ENCODE assay signal across 14 mouse cellular contexts in the genomic region with DNA sequence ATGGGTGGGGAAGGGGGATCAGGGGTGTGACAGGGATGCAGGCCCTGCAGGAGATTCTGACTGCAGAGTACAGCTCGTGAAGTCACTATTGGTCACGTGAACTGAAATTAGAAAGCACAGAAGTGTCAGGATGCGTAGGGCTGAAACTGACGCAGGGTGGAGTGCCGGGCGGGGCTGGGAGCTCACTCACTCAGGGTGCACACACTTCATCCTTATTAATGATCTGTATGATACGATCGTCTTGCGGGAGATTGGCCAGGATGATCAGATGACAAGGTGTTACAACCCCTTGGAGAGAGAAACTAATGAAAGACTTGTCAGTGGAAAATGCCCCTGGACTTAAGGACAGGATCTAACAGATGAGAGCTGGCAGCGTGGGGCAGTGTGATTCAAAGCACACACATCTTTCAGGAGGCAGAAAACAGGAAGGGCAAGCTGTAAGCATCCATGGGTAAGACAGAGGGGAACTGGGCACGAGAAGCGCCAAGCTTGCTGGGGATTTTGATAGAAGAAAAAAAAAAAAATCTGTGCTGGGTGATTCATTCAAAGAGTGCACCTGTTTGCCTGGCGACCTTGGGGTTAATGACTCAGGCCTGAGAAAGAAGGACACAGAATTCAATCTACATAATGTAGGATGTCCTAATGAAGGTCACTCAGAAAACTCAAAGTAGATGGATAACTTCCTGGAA.
DNase-seq lines count a peak whose midpoint lies in the region; ATAC-seq and TF ChIP-seq lines count a peak whose summit lies in the region.
"Had no signal": no experiment of that assay in that cellular context is flagged by ENCODE, and none has a peak within 500 bp of the region (broad histone marks: within the 10 kb centered on the region; RNA-seq: fewer than 3 reads in every experiment).

No protein-coding gene starts in this region.

- 59% methylated on average over 13 of the region's 13 CpGs for WGBS in lung, embryonic 15.5 days
- WGBS in lung, adult 2 months, result 44% methylated on average over 13 of the region's 13 CpGs
- WGBS in liver, embryonic 16.5 days (ENCODE audit: insufficient replicate concordance), result 49% methylated on average over 13 of the region's 13 CpGs
- 85% methylated on average over 13 of the region's 13 CpGs for WGBS in hindbrain, embryonic 10.5 days

- H3K36me3 ChIP-seq in lung, embryonic 15.5 days, result no peaks in the 10 kb centered on the region
- no peaks in the 10 kb centered on the region for H3K36me3 ChIP-seq in CH12.LX (replicated peaks in 1 of 2; ENCODE audit: control insufficient read depth in 1 of 2, insufficient read depth in 1 of 2, low read length in 1 of 2)
- no peaks in the 10 kb centered on the region for H3K36me3 ChIP-seq in liver, embryonic 16.5 days (ENCODE audit: control insufficient read depth, insufficient read depth)
- no peaks in the 10 kb centered on the region for H3K36me3 ChIP-seq in hindbrain, embryonic 10.5 days
- H3K36me3 ChIP-seq: midbrain, embryonic 12.5 days had no signal

- no peak for TF ChIP-seq CTCF in lung, adult 2 months (IDR thresholded peaks at IDR 0.05; ENCODE audit: insufficient read depth, low read length)
- no peak for TF ChIP-seq CTCF in CH12.LX (conservative IDR thresholded peaks at IDR 0.05 in 1 of 2, IDR thresholded peaks at IDR 0.05 in 1 of 2; ENCODE audit: low read depth in 2 of 2, low read length in 2 of 2)

- no peak for TF ChIP-seq EP300 in CH12.LX (IDR thresholded peaks at IDR 0.05; ENCODE audit: low read length)

- peak overlapping the region; percentile 7; the same call in 1 of the 2 replicates for H3K27ac ChIP-seq in lung, embryonic 15.5 days
- no peak overlapping the region for H3K27ac ChIP-seq in CH12.LX (ENCODE audit: insufficient read depth, low read depth)
- H3K27ac ChIP-seq in liver, embryonic 16.5 days (ENCODE audit: low read length), result no peak overlapping the region
- no peak overlapping the region for H3K27ac ChIP-seq in hindbrain, embryonic 10.5 days
- H3K27ac ChIP-seq: forebrain, embryonic 13.5 days; midbrain, embryonic 12.5 days had no signal

- H3K9me3 ChIP-seq in lung, embryonic 15.5 days, result no peaks in the 10 kb centered on the region
- H3K9me3 ChIP-seq in CH12.LX (replicated peaks; ENCODE audit: low read length), result no peaks in the 10 kb centered on the region
- H3K9me3 ChIP-seq in liver, embryonic 16.5 days (replicated peaks; ENCODE audit: control insufficient read depth, low read length), result no peaks in the 10 kb centered on the region
- H3K9me3 ChIP-seq in hindbrain, embryonic 10.5 days, result no peaks in the 10 kb centered on the region
- H3K9me3 ChIP-seq: forebrain, embryonic 13.5 days; midbrain, embryonic 12.5 days had no signal

- dilution Hi-C loops in CH12.LX (cut with MboI; ENCODE audit: extremely low pct_ligation_motif_present, extremely low pct_unique_long_range_greater_than_20kb, low sequenced_read_pairs), result no loop called here

- no peak for TF ChIP-seq POLR2A in lung, adult 2 months (IDR thresholded peaks at IDR 0.05; ENCODE audit: borderline replicate concordance, extremely low read depth, low read depth, low read length)
- no peak for TF ChIP-seq POLR2A in CH12.LX (IDR thresholded peaks at IDR 0.05; ENCODE audit: low read depth, low read length)

- no peak for ATAC-seq in lung, embryonic 15.5 days (ENCODE audit: borderline replicate concordance, extremely low read depth, low FRiP score, low TSS enrichment)
- peak; percentile 37; the same call in 1 of the 2 replicates for ATAC-seq in erythroblast, adult 5-6 weeks (replicated peaks; ENCODE audit: low FRiP score, poor library complexity, severe bottlenecking)
- no peak for ATAC-seq in liver, embryonic 16.5 days (ENCODE audit: low read depth)
- ATAC-seq: forebrain, embryonic 13.5 days had no signal

- no peaks in the 10 kb centered on the region for H3K27me3 ChIP-seq in lung, embryonic 15.5 days
- H3K27me3 ChIP-seq in CH12.LX (replicated peaks), result no peaks in the 10 kb centered on the region
- H3K27me3 ChIP-seq in liver, embryonic 16.5 days (ENCODE audit: control insufficient read depth, insufficient read depth, low read depth, low read length), result no peaks in the 10 kb centered on the region
- H3K27me3 ChIP-seq in hindbrain, embryonic 10.5 days (ENCODE audit: insufficient read depth, poor library complexity, severe bottlenecking), result no peaks in the 10 kb centered on the region
- H3K27me3 ChIP-seq: forebrain, embryonic 13.5 days; midbrain, embryonic 12.5 days had no signal

- DNase-seq in lung, adult 2 months, result no peak
- DNase-seq in CH12.LX (ENCODE audit: extremely low read depth), result peak; percentile 17
- no peak for DNase-seq in hindbrain, embryonic 10.5 days (ENCODE audit: low spot score)
- no peak for DNase-seq in spleen, adult 12 weeks (ENCODE audit: low spot score)
- DNase-seq: cerebellum, adult 18-20 months; kidney, postnatal 10 days; layer of hippocampus, adult 9-11 months; lung, postnatal 10 days; thymus, postnatal 14 days had no signal

- in situ Hi-C loops in CH12.LX (cut with MboI; ENCODE audit: low pct_ligation_motif_present, low pct_unique_long_range_greater_than_20kb, low sequenced_read_pairs), result no loop called here

- peaks cover 15% of the 10 kb centered on the region for H3K4me1 ChIP-seq in lung, embryonic 15.5 days
- no peaks in the 10 kb centered on the region for H3K4me1 ChIP-seq in lung, adult 2 months (ENCODE audit: control insufficient read depth, insufficient read depth, low read length)
- peaks cover 0 to 11% of the 10 kb centered on the region in 2 experiments; a peak in 2 of 4 replicates for H3K4me1 ChIP-seq in CH12.LX (ENCODE audit: control insufficient read depth in 1 of 2, insufficient read depth in 2 of 2)
- peaks cover 49% of the 10 kb centered on the region for H3K4me1 ChIP-seq in liver, embryonic 16.5 days (ENCODE audit: control insufficient read depth, low read depth, low read length)
- H3K4me1 ChIP-seq in hindbrain, embryonic 10.5 days (replicated peaks), result 0 out of 2 replicates have a peak, but pooled peaks cover 13% of the 10 kb centered on the region
- H3K4me1 ChIP-seq: forebrain, embryonic 13.5 days; midbrain, embryonic 12.5 days had no signal

- no peak for TF ChIP-seq RAD21 in CH12.LX (IDR thresholded peaks at IDR 0.05; ENCODE audit: low read depth, low read length)

- H3K79me2 ChIP-seq in CH12.LX (replicated peaks; ENCODE audit: control insufficient read depth, extremely low read depth, insufficient read depth, poor library complexity, severe bottlenecking), result no peaks in the 10 kb centered on the region

- no peak overlapping the region for H3K9ac ChIP-seq in lung, embryonic 15.5 days
- no peak overlapping the region for H3K9ac ChIP-seq in CH12.LX (ENCODE audit: insufficient read depth, low read depth)
- H3K9ac ChIP-seq in liver, embryonic 16.5 days (ENCODE audit: low read depth, low read length), result no peak overlapping the region
- H3K9ac ChIP-seq: forebrain, embryonic 13.5 days; midbrain, embryonic 12.5 days had no signal

- no peak overlapping the region for H3K4me2 ChIP-seq in lung, embryonic 15.5 days
- H3K4me2 ChIP-seq in CH12.LX (ENCODE audit: insufficient read depth, low read depth, poor library complexity, severe bottlenecking), result no peak overlapping the region
- 0 out of 2 replicates have a peak overlapping the region, but pooled peaks have one; percentile 30 for H3K4me2 ChIP-seq in liver, embryonic 16.5 days (ENCODE audit: low read depth, low read length)
- H3K4me2 ChIP-seq: forebrain, embryonic 13.5 days; midbrain, embryonic 12.5 days had no signal

- no peak overlapping the region for H3K4me3 ChIP-seq in lung, embryonic 15.5 days
- no peak overlapping the region for H3K4me3 ChIP-seq in lung, adult 2 months (replicated peaks; ENCODE audit: extremely low read depth, low read depth, low read length)
- H3K4me3 ChIP-seq in CH12.LX (replicated peaks in 1 of 3; ENCODE audit: low read depth in 2 of 3, low read length in 2 of 3, poor library complexity in 1 of 3), result no peak overlapping the region
- H3K4me3 ChIP-seq in liver, embryonic 16.5 days (ENCODE audit: low read depth, low read length), result no peak overlapping the region
- H3K4me3 ChIP-seq in hindbrain, embryonic 10.5 days, result no peak overlapping the region
- H3K4me3 ChIP-seq: forebrain, embryonic 13.5 days; midbrain, embryonic 12.5 days had no signal

TF ChIP-seq in CH12.LX, 34 proteins besides CTCF, POLR2A, EP300 and RAD21:
- TF ChIP-seq ZNF384 (IDR thresholded peaks at IDR 0.05; ENCODE audit: low read depth, low read length) (peak; percentile 74), TCF12 (IDR thresholded peaks at IDR 0.05; ENCODE audit: low read depth, low read length) (no peak)
TF ChIP-seq in CH12.LX: peak in this region for 1.
